Mouse (Mus musculus) cerebellum, postnatal 10 days (tissue): ENCODE measurements around the gene Grk2.

Source experiments
- DNase-seq, 2 experiments: peaks; one replicate each; pipeline ENCODE4 v3.0.0; 2021; ENCODE audit warnings: mixed read lengths in 2 of 2

Gene Grk2

DNA sequence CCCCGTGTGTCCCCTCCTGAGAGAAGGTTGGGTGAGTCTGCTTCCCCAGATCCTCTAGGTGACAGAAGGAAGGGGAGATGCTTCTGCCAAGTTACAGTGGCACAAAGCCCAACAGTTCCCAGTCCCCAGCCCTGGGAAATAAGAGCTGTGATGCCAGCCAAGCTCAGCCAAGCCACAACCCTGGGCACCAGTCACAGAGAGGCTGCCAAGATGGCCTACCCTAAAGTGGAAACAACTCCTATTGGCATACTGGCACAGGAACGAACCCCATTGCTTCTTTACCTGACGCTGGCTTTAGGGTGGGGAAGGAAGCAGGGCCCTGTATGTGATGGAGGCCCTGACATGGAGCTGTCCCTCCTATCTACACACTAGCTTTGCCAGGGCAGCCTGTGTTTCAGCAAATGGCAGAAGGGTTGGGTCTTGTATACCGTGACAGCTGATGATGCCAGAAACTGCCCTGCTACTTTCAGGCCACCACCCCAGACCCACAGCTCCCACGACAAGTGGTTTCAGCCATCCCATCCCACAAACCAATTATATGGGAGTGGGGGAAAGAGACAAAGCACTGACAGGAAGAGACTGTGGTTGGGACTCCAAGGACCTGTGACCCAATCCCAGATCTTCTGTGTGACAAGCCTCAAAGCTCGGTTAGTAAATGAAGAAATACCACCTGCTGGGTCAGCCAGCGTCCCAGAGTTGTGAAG, 2.9 kb downstream of the Grk2 start:
- peak; percentile 97 for DNase-seq

DNA sequence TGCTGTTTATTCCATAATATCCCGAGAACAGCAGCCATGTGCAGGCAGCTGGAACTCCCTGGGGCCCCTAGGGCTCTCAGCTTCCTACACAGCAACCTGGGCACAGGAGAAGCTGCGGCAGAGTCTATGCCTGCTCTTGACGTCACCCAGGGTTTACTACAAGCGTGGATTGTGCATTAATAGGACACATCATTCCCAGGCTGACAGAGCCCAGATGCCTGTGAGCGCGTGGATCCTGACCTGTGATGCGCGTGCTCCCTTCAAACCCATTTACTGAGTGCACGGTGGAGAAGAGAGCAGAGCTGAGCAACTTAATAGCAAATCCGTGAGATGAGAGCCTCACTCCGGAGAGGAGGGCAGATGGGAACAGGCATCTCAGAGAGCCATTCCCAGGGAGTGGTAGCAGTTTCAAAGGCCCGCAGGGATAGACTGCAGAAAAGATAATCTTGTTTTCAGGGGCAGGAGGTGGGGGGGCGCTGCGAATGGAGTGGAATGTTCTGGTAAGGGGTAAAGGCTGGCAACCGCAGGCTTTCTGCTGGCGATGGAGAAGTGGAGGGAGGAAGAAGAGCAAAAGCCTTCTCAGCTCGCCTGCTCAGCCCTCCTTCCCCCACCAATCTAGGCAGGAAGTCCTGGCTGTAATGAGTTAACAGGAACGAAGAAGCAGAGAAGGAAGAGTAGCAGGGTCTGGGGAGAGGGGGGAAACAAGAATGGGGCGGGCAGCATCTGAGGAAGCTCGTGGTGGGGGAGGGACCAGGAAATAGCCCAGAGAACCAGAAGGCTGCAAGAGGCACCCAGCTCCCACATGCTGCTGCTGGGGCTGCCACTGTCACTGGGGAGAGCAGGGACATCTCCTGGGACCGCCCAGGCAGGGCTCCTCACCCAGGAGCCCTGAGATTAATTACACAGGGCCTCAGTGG, 4.0 kb downstream of the Grk2 start:
- peak; percentile 57 to 58 for DNase-seq

GRCm38 (mm10) chr19:4300852-4301734, 4.9 kb downstream of the Grk2 start:
- DNase-seq = peak in 1 of 2 experiments; percentile 17

- peak; percentile 55 to 66 for DNase-seq
Measured at GRCm38 (mm10) chr19:4300271-4300704, 5.7 kb downstream of the Grk2 start.

- DNase-seq = no peak
Measured at GRCm38 (mm10) chr19:4299574-4300270, 6.3 kb downstream of the Grk2 start.

DNA sequence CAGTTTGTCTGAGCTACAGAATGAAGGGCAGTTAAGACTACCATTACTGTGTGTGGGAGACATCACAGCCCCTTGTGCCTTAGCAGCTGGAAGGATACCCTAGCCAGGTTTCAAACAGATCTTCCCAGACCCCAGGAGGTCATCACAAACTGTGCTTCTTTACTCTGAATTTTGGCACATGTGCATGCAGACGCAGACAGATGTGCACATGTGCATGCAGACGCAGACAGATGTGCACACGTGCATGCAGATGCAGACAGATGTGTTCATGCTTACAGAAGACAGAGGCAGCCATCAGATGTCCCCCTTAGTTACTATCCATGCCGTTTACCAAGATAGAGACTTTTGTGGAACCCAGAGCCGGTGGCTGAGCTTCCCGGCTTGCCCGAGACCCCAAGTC, 6.9 kb downstream of the Grk2 start:
- DNase-seq = no peak

- peak in 1 of 2 experiments; percentile 38 for DNase-seq
Measured at GRCm38 (mm10) chr19:4298322-4299121, 7.5 kb downstream of the Grk2 start.

- peak in 1 of 2 experiments; percentile 13 for DNase-seq
Measured at GRCm38 (mm10) chr19:4297851-4298250, 8.2 kb downstream of the Grk2 start.

- no peak for DNase-seq
Measured at GRCm38 (mm10) chr19:4296611-4297010, 9.4 kb downstream of the Grk2 start.

DNA sequence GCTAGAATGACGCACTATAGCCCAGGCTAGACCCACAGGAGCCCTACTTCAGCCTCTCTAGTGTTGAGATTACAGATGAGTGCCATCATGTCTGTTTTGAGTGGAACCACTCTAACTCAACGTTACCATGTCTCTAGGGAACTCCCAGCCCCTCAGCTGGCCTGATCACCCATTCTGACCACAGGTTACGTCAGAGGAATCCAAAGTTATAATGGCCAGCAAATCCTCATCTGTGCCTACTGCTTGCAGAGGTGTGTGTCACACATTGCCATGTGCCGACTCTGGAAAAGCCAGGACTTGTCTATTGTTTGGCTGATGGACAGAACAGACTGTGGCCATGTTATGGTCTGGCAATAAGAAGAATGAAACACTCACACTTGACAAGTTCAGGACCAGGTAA, 10.6 kb downstream of the Grk2 start:
- peak in 1 of 2 experiments; percentile 1 for DNase-seq

DNA sequence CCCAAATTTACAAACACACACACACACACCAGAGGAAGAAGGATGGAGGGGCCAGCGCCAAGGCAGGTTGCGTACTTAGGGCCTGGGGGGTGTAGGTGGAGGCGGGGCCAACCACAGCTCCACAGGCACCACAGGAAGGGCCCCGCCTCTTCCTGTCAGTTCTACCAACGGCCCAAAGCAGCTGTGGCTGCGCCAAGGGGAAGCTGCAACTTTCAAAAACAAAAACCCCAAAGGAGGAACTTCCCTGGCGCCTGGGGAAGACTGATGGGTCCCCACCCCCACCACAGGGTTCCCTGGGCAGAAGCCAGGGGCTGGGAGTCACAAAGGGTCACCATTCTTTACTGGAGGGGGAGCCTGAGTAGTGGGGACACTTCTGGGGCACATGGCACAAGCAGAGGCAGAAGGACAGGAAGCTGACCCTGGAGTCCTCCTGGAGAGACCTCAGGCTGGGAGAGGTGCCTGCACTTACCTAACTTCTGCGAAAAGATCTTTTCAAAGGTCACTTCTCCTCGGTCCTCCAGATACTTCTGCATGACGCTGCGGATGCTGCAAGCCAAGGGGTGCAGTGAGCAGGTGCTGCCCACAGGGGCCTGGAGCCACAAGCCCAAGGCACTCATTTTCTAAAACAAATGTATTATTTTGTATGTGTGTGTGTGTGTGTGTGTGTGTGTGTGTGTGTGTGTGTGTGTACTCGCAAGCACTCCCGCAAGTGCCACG, 11.5 kb downstream of the Grk2 start:
- DNase-seq = peak in 1 of 2 experiments; percentile 35

- DNase-seq = no peak
Measured at GRCm38 (mm10) chr19:4291161-4291560, 14.9 kb downstream of the Grk2 start.

GRCm38 (mm10) chr19:4290749-4291148, 15.3 kb downstream of the Grk2 start:
- DNase-seq = no peak

- DNase-seq = peak in 1 of 2 experiments; percentile 47
Measured at GRCm38 (mm10) chr19:4283653-4284052, 22.4 kb downstream of the Grk2 start.

DNA sequence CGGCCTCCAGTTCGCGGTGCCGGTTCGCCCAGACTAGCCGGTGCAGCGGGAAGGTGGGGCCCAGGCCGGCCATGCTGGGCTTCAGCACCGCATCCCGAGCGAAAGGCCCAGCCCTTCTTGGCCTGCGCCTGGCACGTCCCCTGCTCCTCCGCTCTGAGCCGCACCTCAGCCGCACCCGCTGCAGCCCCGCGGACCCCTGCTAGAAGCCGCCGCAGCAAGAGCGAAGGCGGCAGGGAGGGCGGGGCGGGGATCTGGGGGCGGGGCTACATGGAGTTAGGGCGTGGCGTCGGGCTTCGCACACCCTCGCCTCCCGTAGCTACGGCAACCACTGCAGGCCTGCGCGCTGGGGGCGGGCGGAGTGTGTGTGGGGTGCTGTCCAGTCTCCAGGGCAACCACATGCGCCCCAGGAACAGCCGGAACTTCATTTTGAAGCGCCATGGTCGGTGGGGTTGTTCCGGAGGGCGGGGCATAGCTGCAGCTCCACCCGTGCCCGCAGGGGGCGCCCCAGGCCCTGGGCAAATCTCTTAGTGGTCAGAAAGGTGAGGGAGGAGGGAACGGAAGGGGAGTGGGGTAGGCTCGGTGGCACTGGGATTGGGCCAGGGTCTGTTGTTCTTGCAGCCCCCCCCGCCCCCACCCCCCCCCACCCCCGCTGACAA, 23.0 kb downstream of the Grk2 start, which contains the start of gene Ankrd13d:
Gene Ankrd13d, minus strand, starts transcription at position 240 of the 656 bp plus-strand sequence.
- peak; percentile 88 to 94 for DNase-seq

DNA sequence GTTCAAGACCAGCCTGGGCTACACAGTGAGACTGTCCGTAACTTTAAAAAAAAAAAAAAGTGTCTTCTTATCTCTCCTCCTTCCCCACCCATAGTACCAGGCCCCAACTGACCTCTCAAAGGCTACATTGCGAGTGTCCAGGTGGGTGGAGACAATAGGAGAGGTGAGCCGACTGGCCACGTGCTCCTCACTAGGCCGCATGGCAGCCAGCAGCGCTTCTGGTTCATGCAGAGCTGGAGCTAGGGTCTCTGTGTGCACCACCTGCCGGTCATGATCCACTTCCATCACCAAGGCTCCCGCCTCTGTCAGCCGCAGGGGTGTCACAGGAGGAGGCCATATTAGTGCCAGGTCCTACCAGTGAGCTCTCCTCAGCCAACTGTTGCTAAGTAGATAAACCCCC, 25.6 kb downstream of the Grk2 start:
- no peak for DNase-seq

DNA sequence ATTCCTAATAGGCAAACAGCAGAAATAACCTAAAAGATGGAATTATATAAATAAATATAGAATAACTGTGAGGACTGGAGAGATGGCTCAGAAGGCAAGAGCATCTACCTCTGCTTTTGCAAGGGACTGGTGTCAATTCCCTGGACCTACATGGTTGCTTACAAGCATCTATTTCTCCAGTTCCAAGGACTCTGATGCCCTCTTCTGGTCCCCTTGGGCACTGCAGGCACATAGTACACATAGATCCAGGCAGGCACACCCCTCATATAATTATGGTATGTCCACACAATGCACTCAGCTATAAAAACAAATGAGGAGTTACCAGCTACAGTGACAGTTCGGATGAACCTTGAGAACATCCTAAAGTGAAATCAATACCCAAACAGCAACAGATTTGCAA, 26.5 kb downstream of the Grk2 start:
- peak; percentile 44 to 57 for DNase-seq

DNA sequence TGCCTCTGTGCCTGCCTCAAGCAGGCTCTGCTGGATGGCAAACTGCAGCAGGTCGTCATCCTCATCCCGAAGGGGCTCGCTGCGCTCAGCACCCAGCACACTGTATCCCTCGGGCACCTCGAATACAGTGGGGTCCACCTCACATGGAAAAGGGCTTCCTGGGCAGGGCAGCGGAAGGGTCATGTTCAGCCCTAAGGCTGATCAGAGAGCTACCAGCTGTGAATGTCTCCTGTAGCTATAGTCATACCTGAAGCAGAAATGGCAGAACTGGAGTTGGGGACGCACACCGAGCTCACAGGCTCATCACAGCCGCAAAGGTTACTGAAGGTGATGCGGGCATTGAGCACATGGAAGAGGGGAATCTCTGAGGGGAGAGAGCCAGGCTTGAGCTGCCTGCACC, 35.0 kb downstream of the Grk2 start:
- DNase-seq = no peak

DNA sequence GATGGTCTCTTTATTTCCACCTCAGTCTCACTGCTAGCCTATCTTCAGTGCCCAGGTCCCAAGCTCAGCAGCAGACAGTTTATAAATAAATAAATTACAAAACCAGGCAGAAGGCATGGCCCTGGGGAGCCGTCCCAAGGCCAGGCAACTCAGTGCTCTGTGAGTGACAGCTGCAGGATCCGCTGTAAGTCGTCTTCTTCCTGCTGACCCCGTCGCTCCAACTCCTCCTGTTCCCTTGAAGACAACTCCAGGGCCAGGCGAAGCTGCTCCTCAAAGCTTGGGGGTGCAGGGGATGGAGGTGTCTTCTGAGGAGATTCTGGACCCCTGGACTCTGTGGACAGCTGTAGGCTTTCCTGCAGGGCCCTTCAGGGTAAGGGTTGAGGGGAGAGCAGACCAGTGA, 35.8 kb downstream of the Grk2 start:
- no peak for DNase-seq
